Mouse (Mus musculus) liver, embryonic 13.5 days (tissue): ENCODE data around the gene Pi4kb. TPM values are rescaled to one million over a fixed set of nuclear protein-coding genes. Genes with fewer than 3 reads are reported as not detected.
"Not testable (repeated sequence)": the region's sequence is repeated elsewhere in the genome, so short reads cannot be mapped to it uniquely, and the experiment has no call there.

Experiments used
- ATAC-seq: fragments of 200-750 bp; cut with Nextera tagmentation; 2 replicates; pipeline ENCODE4 v1.8.0; 2017; ENCODE audit warnings: low read depth, mild to moderate bottlenecking, moderate number of reproducible peaks, moderate library complexity
- DNase-seq: peaks from one replicate; pipeline ENCODE4 v3.0.0; 2022
- H3K27ac ChIP-seq: fragments of 300-500 bp; sonication (generic); 2 replicates; pipeline ENCODE4 v1.5.1; 2015; ENCODE audit warnings: moderate library complexity, mild to moderate bottlenecking, inconsistent platforms
- H3K27me3 ChIP-seq: fragments of 300-500 bp; sonication (generic); 2 replicates; pipeline ENCODE4 v1.6.1; 2015; ENCODE audit warnings: mild to moderate bottlenecking, inconsistent platforms
- H3K36me3 ChIP-seq: fragments of 300-500 bp; sonication (generic); 2 replicates; pipeline ENCODE4 v1.6.1; 2015; ENCODE audit warnings: mild to moderate bottlenecking, inconsistent platforms
- H3K4me1 ChIP-seq: fragments of 300-500 bp; sonication (generic); replicated peaks from 2 replicates; pipeline ENCODE4 v1.6.1; 2015; ENCODE audit warnings: inconsistent platforms
- H3K4me2 ChIP-seq: fragments of 300-500 bp; sonication (generic); 2 replicates; pipeline ENCODE4 v1.6.1; 2015; ENCODE audit warnings: inconsistent platforms, mild to moderate bottlenecking, moderate library complexity
- H3K4me3 ChIP-seq: fragments of 300-500 bp; sonication (generic); replicated peaks from 2 replicates; pipeline ENCODE4 v1.5.1; 2015; ENCODE audit warnings: mild to moderate bottlenecking, inconsistent platforms
- H3K9ac ChIP-seq: fragments of 300-500 bp; sonication (generic); 2 replicates; pipeline ENCODE4 v1.6.1; 2015; ENCODE audit warnings: mild to moderate bottlenecking, inconsistent platforms
- H3K9me3 ChIP-seq: fragments of 300-500 bp; sonication (generic); replicated peaks from 2 replicates; pipeline ENCODE4 v1.6.1; 2016; ENCODE audit warnings: inconsistent platforms
- WGBS: fragments of 180-500 bp; shearing (Covaris S2); methylation state at CpG from one replicate; pipeline ENCODE4 v1.1.7; 2015; ENCODE audit not compliant: insufficient replicate concordance; 5-methylcytosine and 5-hydroxymethylcytosine counted together
- polyA plus RNA-seq: library from polyadenylated mRNA; unstranded; fragments of >200 nt; fragmentation: Nextera tagmentation; extraction: Ambion mirVana; gene quantifications from 2 replicates; pipeline ENCODE4 v1.2.1, GENCODE M21; 2015

Gene Pi4kb
- polyA plus RNA-seq, 1 experiment from 2014 or later: 12.4 TPM

DNA sequence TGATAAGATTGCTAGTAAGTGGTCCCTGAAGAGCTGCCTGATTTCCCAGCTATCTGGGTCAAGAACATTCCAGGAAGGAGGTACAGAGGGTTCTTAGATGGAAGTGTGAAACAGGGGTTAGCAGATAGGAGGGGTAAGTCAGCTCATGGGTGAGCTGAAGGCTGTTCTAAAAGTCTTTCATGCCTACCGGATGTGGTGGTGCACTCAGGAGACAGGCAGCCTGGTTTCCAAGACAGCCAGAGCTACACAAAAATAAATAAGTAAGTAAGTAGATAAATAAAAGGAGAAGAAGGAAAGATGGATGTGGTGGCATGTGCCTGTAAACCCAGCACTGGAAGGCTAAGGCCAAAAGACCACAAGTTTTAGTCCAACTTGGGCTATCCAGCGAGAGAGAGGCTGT, 44.2 kb downstream of the Pi4kb start:
- no peak overlapping the region for H3K27ac ChIP-seq
- H3K9ac ChIP-seq: no peak overlapping the region
- H3K27me3 ChIP-seq: no peaks in the 10 kb centered on the region
- 73% methylated on average over 2 of the region's 2 CpGs for WGBS
- H3K4me2 ChIP-seq: no peak overlapping the region
- H3K4me1 ChIP-seq: peaks cover 29% of the 10 kb centered on the region
- ATAC-seq: no peak
- H3K36me3 ChIP-seq: peaks cover 7% of the 10 kb centered on the region; the same call in 1 of the 2 replicates
- no peaks in the 10 kb centered on the region for H3K9me3 ChIP-seq
- no peak overlapping the region for H3K4me3 ChIP-seq
- no peak for DNase-seq

- H3K36me3 ChIP-seq, H3K9ac ChIP-seq, ATAC-seq, H3K27me3 ChIP-seq, DNase-seq, H3K4me3 ChIP-seq, H3K9me3 ChIP-seq, H3K4me2 ChIP-seq, H3K27ac ChIP-seq: not testable (repeated sequence)
- WGBS: 86% methylated on average over 5 of the region's 5 CpGs
- H3K4me1 ChIP-seq: peaks cover 39% of the 10 kb centered on the region
These were observed 46.4 kb downstream of the Pi4kb start for GRCm38 (mm10) chr3:95020956-95021355.

DNA sequence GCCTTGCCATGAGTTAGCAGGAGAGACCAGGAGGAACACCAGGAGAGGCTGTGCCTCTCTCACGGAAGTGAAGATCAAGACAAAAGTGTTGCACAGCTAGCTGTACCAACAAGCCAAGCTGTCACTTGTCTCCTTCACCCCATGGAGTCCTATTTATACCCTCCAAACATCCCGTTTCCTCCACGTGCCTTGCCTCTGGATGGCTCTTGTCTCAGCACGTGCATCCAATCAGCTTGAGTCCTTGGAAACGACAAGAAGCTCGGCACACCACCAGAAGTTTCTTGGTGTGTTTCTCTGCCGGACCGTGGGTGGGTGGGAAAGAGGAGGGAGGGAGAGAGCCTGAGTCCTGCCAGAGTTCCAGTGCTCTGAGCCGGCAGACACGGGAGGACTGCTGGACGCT, 50.0 kb downstream of the Pi4kb start:
- H3K4me2 ChIP-seq: peak overlapping the region; percentile 32
- 42% methylated on average over 11 of the region's 11 CpGs for WGBS
- H3K9me3 ChIP-seq: no peaks in the 10 kb centered on the region
- peaks cover 50% of the 10 kb centered on the region for H3K4me1 ChIP-seq
- peak overlapping the region; percentile 43 for H3K27ac ChIP-seq
- no peak overlapping the region for H3K4me3 ChIP-seq
- DNase-seq: no peak
- peak overlapping the region; percentile 33; the same call in 1 of the 2 replicates for H3K9ac ChIP-seq
- peaks cover 14% of the 10 kb centered on the region for H3K36me3 ChIP-seq
- 0 out of 2 replicates have a peak, but pooled peaks have one; percentile 16 for ATAC-seq
- no peaks in the 10 kb centered on the region for H3K27me3 ChIP-seq

DNA sequence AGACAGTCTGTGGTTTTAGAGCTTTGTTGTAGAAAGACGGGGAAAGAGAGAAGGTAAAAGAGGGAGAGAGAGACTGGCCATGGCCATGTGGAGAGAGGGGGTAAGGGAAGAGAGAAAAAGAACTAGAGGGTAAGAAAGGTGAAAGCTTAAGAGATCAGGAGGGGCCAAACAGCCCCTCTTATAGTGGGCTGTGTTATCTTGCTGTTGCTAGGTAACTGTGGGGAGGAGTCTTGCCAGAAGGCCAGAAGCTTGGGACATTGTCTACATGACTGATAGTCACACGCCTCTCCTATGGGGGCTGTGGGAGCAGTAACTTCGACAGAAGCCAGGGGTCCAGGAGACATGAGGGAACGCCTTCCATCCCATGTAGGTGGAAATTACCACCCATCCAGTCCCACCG, 50.7 kb downstream of the Pi4kb start:
- H3K27me3 ChIP-seq: no peaks in the 10 kb centered on the region
- H3K4me1 ChIP-seq: peaks cover 50% of the 10 kb centered on the region
- DNase-seq: no peak
- 28% methylated on average over 5 of the region's 5 CpGs for WGBS
- no peak overlapping the region for H3K4me3 ChIP-seq
- H3K27ac ChIP-seq: peak overlapping the region; percentile 43; the same call in 1 of the 2 replicates
- ATAC-seq: 0 out of 2 replicates have a peak, but pooled peaks have one; percentile 11
- H3K9me3 ChIP-seq: no peaks in the 10 kb centered on the region
- peaks cover 17% of the 10 kb centered on the region for H3K36me3 ChIP-seq
- H3K4me2 ChIP-seq: peak overlapping the region; percentile 32
- H3K9ac ChIP-seq: peak overlapping the region; percentile 33; the same call in 1 of the 2 replicates

GRCm38 (mm10) chr3:95027057-95027645, 52.6 kb downstream of the Pi4kb start:
- Histone ChIP-seq H3K9me3 (no peaks in the 10 kb centered on the region), H3K9ac (no peak overlapping the region), H3K4me1 (peaks cover 48% of the 10 kb centered on the region), H3K27me3 (no peaks in the 10 kb centered on the region), H3K27ac (no peak overlapping the region), H3K36me3 (peaks cover 32% of the 10 kb centered on the region), H3K4me3 (no peak overlapping the region), H3K4me2 (no peak overlapping the region)
- ATAC-seq: no peak
- WGBS: 56% methylated on average over 5 of the region's 5 CpGs
- no peak for DNase-seq

DNA sequence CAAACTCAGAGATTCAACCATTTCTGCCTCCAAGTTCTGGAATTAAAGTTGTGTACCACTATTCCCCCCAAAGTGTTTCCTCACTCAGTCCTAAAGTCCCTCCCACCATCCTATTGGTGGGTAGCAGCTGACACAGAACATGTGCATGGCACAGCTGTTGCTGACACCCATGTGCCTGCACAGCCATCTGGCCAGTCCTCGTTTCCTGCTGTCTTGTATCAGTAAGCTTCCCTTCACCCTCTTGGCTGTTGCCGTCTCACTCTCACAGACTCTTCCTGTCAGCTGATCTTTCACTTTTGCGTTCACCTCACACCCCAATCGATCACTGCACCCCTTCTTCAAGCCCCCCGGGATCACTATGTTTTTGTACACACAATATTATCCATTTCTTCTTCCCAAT, 53.2 kb downstream of the Pi4kb start:
- Histone ChIP-seq H3K4me3 (no peak overlapping the region), H3K36me3 (peaks cover 37% of the 10 kb centered on the region), H3K27ac (peak overlapping the region; percentile 41; the same call in 1 of the 2 replicates), H3K9me3 (no peaks in the 10 kb centered on the region), H3K4me1 (peaks cover 48% of the 10 kb centered on the region), H3K27me3 (no peaks in the 10 kb centered on the region), H3K9ac (peak overlapping the region; percentile 45; the same call in 1 of the 2 replicates), H3K4me2 (no peak overlapping the region)
- ATAC-seq (0 out of 2 replicates have a peak, but pooled peaks have one; percentile 37), DNase-seq (no peak)
- 26% methylated on average over 5 of the region's 5 CpGs for WGBS

GRCm38 (mm10) chr3:95028603-95029002, 54.1 kb downstream of the Pi4kb start:
- no peak overlapping the region for H3K9ac ChIP-seq
- DNase-seq (no peak), ATAC-seq (no peak)
- H3K36me3 ChIP-seq: peaks cover 46% of the 10 kb centered on the region
- 75% methylated on average over 3 of the region's 3 CpGs for WGBS
- no peaks in the 10 kb centered on the region for H3K9me3 ChIP-seq
- no peaks in the 10 kb centered on the region for H3K27me3 ChIP-seq
- H3K27ac ChIP-seq: 0 out of 2 replicates have a peak overlapping the region, but pooled peaks have one; percentile 41
- H3K4me2 ChIP-seq: no peak overlapping the region
- H3K4me3 ChIP-seq: no peak overlapping the region
- H3K4me1 ChIP-seq: peaks cover 48% of the 10 kb centered on the region

GRCm38 (mm10) chr3:95029291-95029827, 54.8 kb downstream of the Pi4kb start:
- Histone ChIP-seq H3K36me3 (peaks cover 54% of the 10 kb centered on the region), H3K4me1 (peaks cover 44% of the 10 kb centered on the region)
- not testable (repeated sequence) for DNase-seq, H3K27ac ChIP-seq, H3K4me3 ChIP-seq, H3K9ac ChIP-seq, H3K27me3 ChIP-seq, H3K9me3 ChIP-seq, ATAC-seq, H3K4me2 ChIP-seq
- 60% methylated on average over 3 of the region's 3 CpGs for WGBS

- Histone ChIP-seq H3K4me1 (peaks cover 38% of the 10 kb centered on the region), H3K4me2 (no peak overlapping the region), H3K36me3 (peaks cover 60% of the 10 kb centered on the region), H3K4me3 (no peak overlapping the region), H3K9ac (no peak overlapping the region), H3K27me3 (no peaks in the 10 kb centered on the region), H3K27ac (no peak overlapping the region), H3K9me3 (no peaks in the 10 kb centered on the region)
- DNase-seq (no peak), ATAC-seq (no peak)
- WGBS: 57% methylated on average over 3 of the region's 3 CpGs
These were observed 55.4 kb downstream of the Pi4kb start for GRCm38 (mm10) chr3:95029953-95030352.

GRCm38 (mm10) chr3:95041625-95042024, 67.1 kb downstream of the Pi4kb start:
- Histone ChIP-seq H3K27me3 (no peaks in the 10 kb centered on the region), H3K9me3 (no peaks in the 10 kb centered on the region), H3K4me3 (peak overlapping the region; percentile 89), H3K4me1 (peaks cover 55% of the 10 kb centered on the region), H3K36me3 (peaks cover 32% of the 10 kb centered on the region), H3K27ac (peak overlapping the region; percentile 84), H3K4me2 (peak overlapping the region; percentile 84), H3K9ac (peak overlapping the region; percentile 91)
- 6% methylated on average over 3 of the region's 3 CpGs for WGBS
- DNase-seq: no peak
- no peak for ATAC-seq

- peaks cover 26% of the 10 kb centered on the region for H3K36me3 ChIP-seq
- peak; percentile 98 for DNase-seq
- H3K4me2 ChIP-seq: peak within 1 kb of the TSS; percentile 84
- ATAC-seq: peak; percentile 93
- no peaks in the 10 kb centered on the region for H3K27me3 ChIP-seq
- H3K27ac ChIP-seq: peak within 1 kb of the TSS; percentile 84
- H3K4me1 ChIP-seq: peaks cover 61% of the 10 kb centered on the region
- H3K9ac ChIP-seq: peak within 1 kb of the TSS; percentile 91
- no peaks in the 10 kb centered on the region for H3K9me3 ChIP-seq
- H3K4me3 ChIP-seq: peak within 1 kb of the TSS; percentile 89
- under 1% methylated on average over 36 of the region's 36 CpGs for WGBS
These were observed 67.8 kb downstream of the Pi4kb start, which contains the start of gene Psmd4 for GRCm38 (mm10) chr3:95042166-95042837. Psmd4 (minus strand) TSS chr3:95042614.
